Mouse (Mus musculus): ENCODE results near the gene Hist3h2a. TPM values are rescaled to one million over a fixed set of nuclear protein-coding genes. Genes with fewer than 3 reads are reported as not detected.

The Hist3h2a gene
- total RNA-seq, 1 experiment from 2014 or later, result 52.4 TPM

GRCm38 (mm10) chr11:58981541-58982447 lies 27.3 kb downstream of the Hist3h2a start:
- ATAC-seq (replicated peaks; ENCODE audit: insufficient number of reproducible peaks, low FRiP score, low TSS enrichment, poor library complexity, severe bottlenecking), result peak; percentile 40

- ATAC-seq (replicated peaks; ENCODE audit: insufficient number of reproducible peaks, low FRiP score, low TSS enrichment, poor library complexity, severe bottlenecking), result peak; percentile 53; the same call in 1 of the 2 replicates
Observed at GRCm38 (mm10) chr11:58982471-58983097, 28.1 kb downstream of the Hist3h2a start.

DNA sequence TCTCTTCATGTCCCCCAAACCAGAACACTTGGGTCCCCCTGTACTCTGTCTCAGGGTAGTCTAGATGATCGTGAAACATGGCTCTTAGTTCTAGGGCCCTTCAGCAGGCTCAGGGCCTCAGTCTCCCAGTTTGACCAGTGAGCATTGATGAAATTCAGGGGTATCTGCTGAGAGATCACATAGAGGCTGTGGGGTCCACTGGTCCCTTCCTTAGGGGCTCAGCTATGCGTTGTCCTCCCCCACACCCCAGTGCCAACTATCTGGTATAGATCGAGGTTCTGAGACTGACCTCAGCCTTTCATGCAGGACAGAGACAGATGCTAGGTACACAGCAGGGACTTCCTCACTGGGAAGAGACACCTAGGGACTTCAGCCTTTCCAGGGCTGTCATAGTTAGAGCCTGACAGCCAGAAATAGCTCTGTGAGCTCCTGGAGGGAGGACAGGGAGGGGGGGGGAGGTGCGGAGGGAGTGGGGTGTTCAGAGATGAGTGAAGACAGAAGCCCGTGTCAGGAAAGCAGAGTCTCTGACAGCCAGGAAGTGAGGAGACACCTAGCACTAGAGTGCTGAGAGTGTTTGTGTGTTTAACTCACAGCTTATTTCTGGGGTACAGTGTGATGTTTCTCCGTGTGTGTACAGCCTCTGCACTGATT lies 29.3 kb downstream of the Hist3h2a start:
- no peak for ATAC-seq (replicated peaks; ENCODE audit: insufficient number of reproducible peaks, low FRiP score, low TSS enrichment, poor library complexity, severe bottlenecking)

GRCm38 (mm10) chr11:58984657-58985056 lies 30.2 kb downstream of the Hist3h2a start:
- ATAC-seq (replicated peaks; ENCODE audit: insufficient number of reproducible peaks, low FRiP score, low TSS enrichment, poor library complexity, severe bottlenecking), result no peak

DNA sequence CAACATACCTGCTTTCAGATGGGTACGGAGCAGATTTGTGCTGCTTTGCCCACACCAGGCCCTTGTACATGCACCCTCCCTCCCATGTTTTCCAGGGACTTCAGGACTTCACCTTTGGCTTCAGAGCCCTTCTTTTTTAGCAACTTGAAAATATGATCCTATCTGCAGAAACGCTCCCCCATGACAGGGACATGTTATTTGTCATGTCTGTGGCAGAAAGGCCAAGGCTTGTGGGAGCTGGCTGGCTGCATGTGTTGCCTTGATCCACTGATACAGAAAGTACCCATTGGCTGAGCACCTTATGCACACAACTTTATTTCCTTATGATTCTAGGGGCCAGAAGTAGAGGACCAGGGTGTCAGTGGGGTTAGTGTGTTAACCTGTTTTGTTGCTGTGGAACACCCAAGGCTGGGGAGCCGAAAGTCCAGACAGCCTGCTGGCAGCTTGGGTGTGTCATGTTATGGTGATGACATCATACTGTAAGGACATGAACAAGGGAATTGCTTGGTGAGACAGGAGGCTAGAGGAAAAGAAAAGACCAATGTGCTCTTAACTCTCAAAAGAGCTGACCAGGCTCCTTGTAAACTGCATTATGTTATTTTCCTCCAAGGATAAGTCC lies 30.9 kb downstream of the Hist3h2a start:
- no peak for ATAC-seq (replicated peaks; ENCODE audit: insufficient number of reproducible peaks, low FRiP score, low TSS enrichment, poor library complexity, severe bottlenecking)

DNA sequence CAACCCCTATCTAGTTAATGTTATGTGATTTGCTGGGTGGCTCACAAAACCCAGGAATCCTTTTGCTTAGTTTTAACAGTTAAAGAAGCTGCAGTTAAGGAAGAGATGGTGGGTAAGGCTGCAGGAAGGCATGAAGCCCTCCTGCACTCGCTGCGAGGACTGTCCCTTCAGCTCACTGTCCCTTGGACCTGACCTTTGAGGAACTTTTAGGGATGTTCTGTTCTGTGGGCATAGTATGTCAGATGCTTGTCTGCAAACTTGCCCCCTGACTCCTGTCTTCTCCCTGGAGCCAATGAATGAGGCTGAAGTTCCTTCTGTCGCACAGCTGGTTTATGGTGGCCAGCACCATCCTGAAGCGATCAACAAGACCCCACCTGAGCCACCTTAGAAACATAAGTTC lies 34.7 kb downstream of the Hist3h2a start:
- no peak for ATAC-seq (replicated peaks; ENCODE audit: insufficient number of reproducible peaks, low FRiP score, low TSS enrichment, poor library complexity, severe bottlenecking)

- no peak for ATAC-seq (replicated peaks; ENCODE audit: insufficient number of reproducible peaks, low FRiP score, low TSS enrichment, poor library complexity, severe bottlenecking)
Observed at GRCm38 (mm10) chr11:58990141-58990540, 35.7 kb downstream of the Hist3h2a start.

- ATAC-seq (replicated peaks; ENCODE audit: insufficient number of reproducible peaks, low FRiP score, low TSS enrichment, poor library complexity, severe bottlenecking), result no peak
Observed at GRCm38 (mm10) chr11:58990794-58991193, 36.3 kb downstream of the Hist3h2a start.

DNA sequence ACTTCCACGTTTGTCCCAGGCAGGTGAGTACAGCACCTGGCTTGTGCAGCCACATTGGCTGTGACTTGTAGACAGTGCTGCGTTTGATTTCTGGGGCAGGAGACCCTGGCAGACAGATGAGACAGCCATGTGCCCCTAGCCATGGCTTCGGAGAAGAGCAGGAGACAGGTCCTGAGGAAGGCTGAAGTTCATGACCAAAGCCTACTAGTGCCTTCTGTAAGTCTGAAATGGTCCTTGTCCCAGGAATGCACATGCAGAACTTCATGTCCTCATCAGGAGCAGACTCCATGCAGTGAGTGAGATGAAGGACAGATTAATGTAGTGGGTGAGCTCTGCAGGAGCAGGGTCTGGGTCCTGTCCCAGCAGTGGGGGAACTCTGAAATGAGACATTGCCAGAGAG lies 37.4 kb downstream of the Hist3h2a start:
- no peak for ATAC-seq (replicated peaks; ENCODE audit: insufficient number of reproducible peaks, low FRiP score, low TSS enrichment, poor library complexity, severe bottlenecking)

- ATAC-seq (replicated peaks; ENCODE audit: insufficient number of reproducible peaks, low FRiP score, low TSS enrichment, poor library complexity, severe bottlenecking), result no peak
Observed at GRCm38 (mm10) chr11:58993091-58993670, 38.7 kb downstream of the Hist3h2a start.

- ATAC-seq (replicated peaks; ENCODE audit: insufficient number of reproducible peaks, low FRiP score, low TSS enrichment, poor library complexity, severe bottlenecking), result no peak
Observed at GRCm38 (mm10) chr11:58994337-58994826, 39.9 kb downstream of the Hist3h2a start.

- no peak for ATAC-seq (replicated peaks; ENCODE audit: insufficient number of reproducible peaks, low FRiP score, low TSS enrichment, poor library complexity, severe bottlenecking)
Observed at GRCm38 (mm10) chr11:58995061-58995806, 40.7 kb downstream of the Hist3h2a start.

GRCm38 (mm10) chr11:58995807-58996370 lies 41.4 kb downstream of the Hist3h2a start:
- no peak for ATAC-seq (replicated peaks; ENCODE audit: insufficient number of reproducible peaks, low FRiP score, low TSS enrichment, poor library complexity, severe bottlenecking)

- no peak for ATAC-seq (replicated peaks; ENCODE audit: insufficient number of reproducible peaks, low FRiP score, low TSS enrichment, poor library complexity, severe bottlenecking)
Observed at GRCm38 (mm10) chr11:58997541-58997940, 43.1 kb downstream of the Hist3h2a start.

DNA sequence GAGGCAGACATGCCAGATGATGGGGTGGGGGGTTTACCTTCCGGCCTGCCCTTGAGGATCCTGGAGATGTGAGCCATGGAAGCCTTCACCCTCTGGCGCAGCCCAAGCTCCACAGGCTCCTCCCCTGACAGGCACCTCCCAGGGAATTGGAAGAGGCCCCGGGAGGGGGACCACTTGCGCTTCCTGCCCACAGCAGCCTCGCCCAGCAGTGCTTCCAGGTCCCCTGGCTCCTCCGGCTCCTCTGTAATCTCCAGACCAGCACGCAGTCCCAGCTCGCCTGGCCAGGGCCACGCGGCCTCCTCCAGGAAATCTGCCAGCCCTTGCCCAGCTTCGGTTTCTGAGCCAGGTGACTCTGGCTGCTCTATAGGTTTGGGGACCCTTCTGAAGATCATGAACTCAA lies 44.7 kb downstream of the Hist3h2a start:
- ATAC-seq (replicated peaks; ENCODE audit: insufficient number of reproducible peaks, low FRiP score, low TSS enrichment, poor library complexity, severe bottlenecking), result no peak

- ATAC-seq (replicated peaks; ENCODE audit: insufficient number of reproducible peaks, low FRiP score, low TSS enrichment, poor library complexity, severe bottlenecking), result no peak
Observed at GRCm38 (mm10) chr11:58999830-59000229, 45.3 kb downstream of the Hist3h2a start.

GRCm38 (mm10) chr11:59000635-59001034 lies 46.1 kb downstream of the Hist3h2a start:
- ATAC-seq (replicated peaks; ENCODE audit: insufficient number of reproducible peaks, low FRiP score, low TSS enrichment, poor library complexity, severe bottlenecking), result no peak

Measured in monocyte, adult 5-6 weeks (primary cell).